Mouse (Mus musculus): ENCODE measurements at regions not wholly inside any gene's neighbourhood (a gene's known extent, or its start where the extent isn't known, plus 50 kb on each side); places are given as distances from the start of the nearest gene placed in this dataset.

- peak; percentile 28 for DNase-seq (ENCODE audit: low read depth, low spot score)
These were observed 142.3 kb upstream of the Zkscan2 start for GRCm38 (mm10) chr7:123642596-123642995.

- DNase-seq (ENCODE audit: low read depth, low spot score), result no peak
These were observed 143.2 kb upstream of the Zkscan2 start for GRCm38 (mm10) chr7:123643426-123643825.

- no peak for DNase-seq (ENCODE audit: low read depth, low spot score)
These were observed 145.3 kb upstream of the Zkscan2 start for GRCm38 (mm10) chr7:123645521-123645920.

GRCm38 (mm10) chr7:123665459-123665858 lies 165.2 kb upstream of the Zkscan2 start:
- peak; percentile 17 for DNase-seq (ENCODE audit: low read depth, low spot score)

- DNase-seq (ENCODE audit: low read depth, low spot score), result no peak
These were observed 184.5 kb upstream of the Zkscan2 start for GRCm38 (mm10) chr7:123684762-123685161.

GRCm38 (mm10) chr7:123686547-123686946 lies 186.3 kb upstream of the Zkscan2 start:
- no peak for DNase-seq (ENCODE audit: low read depth, low spot score)

- DNase-seq (ENCODE audit: low read depth, low spot score), result no peak
These were observed 230.8 kb upstream of the Zkscan2 start for GRCm38 (mm10) chr7:123731016-123731415.

GRCm38 (mm10) chr7:123733061-123733460 lies 232.8 kb upstream of the Zkscan2 start:
- DNase-seq (ENCODE audit: low read depth, low spot score), result no peak

GRCm38 (mm10) chr7:123747986-123748385 lies 234.7 kb upstream of the Hs3st4 start:
- DNase-seq (ENCODE audit: low read depth, low spot score), result no peak

- DNase-seq (ENCODE audit: low read depth, low spot score), result no peak
These were observed 229.4 kb upstream of the Hs3st4 start for GRCm38 (mm10) chr7:123753252-123753651.

GRCm38 (mm10) chr7:123795036-123795435 lies 187.6 kb upstream of the Hs3st4 start:
- no peak for DNase-seq (ENCODE audit: low read depth, low spot score)

GRCm38 (mm10) chr7:123796096-123796495 lies 186.6 kb upstream of the Hs3st4 start:
- no peak for DNase-seq (ENCODE audit: low read depth, low spot score)

GRCm38 (mm10) chr7:123805650-123806049 lies 177.0 kb upstream of the Hs3st4 start:
- no peak for DNase-seq (ENCODE audit: low read depth, low spot score)

- no peak for DNase-seq (ENCODE audit: low read depth, low spot score)
These were observed 158.7 kb upstream of the Hs3st4 start for GRCm38 (mm10) chr7:123823976-123824375.

GRCm38 (mm10) chr7:123826406-123826805 lies 156.3 kb upstream of the Hs3st4 start:
- DNase-seq (ENCODE audit: low read depth, low spot score), result no peak

- no peak for DNase-seq (ENCODE audit: low read depth, low spot score)
These were observed 140.1 kb upstream of the Hs3st4 start for GRCm38 (mm10) chr7:123842552-123842951.

- DNase-seq (ENCODE audit: low read depth, low spot score), result no peak
These were observed 135.6 kb upstream of the Hs3st4 start for GRCm38 (mm10) chr7:123847081-123847480.

GRCm38 (mm10) chr7:123848644-123849043 lies 134.0 kb upstream of the Hs3st4 start:
- DNase-seq (ENCODE audit: low read depth, low spot score), result peak; percentile 74

- DNase-seq (ENCODE audit: low read depth, low spot score), result no peak
These were observed 133.4 kb upstream of the Hs3st4 start for GRCm38 (mm10) chr7:123849220-123849619.

- DNase-seq (ENCODE audit: low read depth, low spot score), result peak; percentile 65
These were observed 132.1 kb upstream of the Hs3st4 start for GRCm38 (mm10) chr7:123850272-123851197.

- DNase-seq (ENCODE audit: low read depth, low spot score), result no peak
These were observed 125.1 kb upstream of the Hs3st4 start for GRCm38 (mm10) chr7:123857539-123857938.

GRCm38 (mm10) chr7:123861706-123862105 lies 121.0 kb upstream of the Hs3st4 start:
- no peak for DNase-seq (ENCODE audit: low read depth, low spot score)

- DNase-seq (ENCODE audit: low read depth, low spot score), result no peak
These were observed 85.8 kb upstream of the Hs3st4 start for GRCm38 (mm10) chr7:123896759-123897444.

Data from ZHBTc4 (cell line).